Mouse (Mus musculus): ENCODE measurements around the gene Tbc1d9b.

GRCm38 (mm10) chr11:50098961-50099481 lies 32.2 kb upstream of the Tbc1d9b start:
- TF ChIP-seq EP300 (IDR thresholded peaks at IDR 0.05; ENCODE audit: low read depth) (no peak), CTCF (IDR thresholded peaks at IDR 0.05; ENCODE audit: low read depth) (no peak)

Data from liver, postnatal 0 days (tissue).